Mouse (Mus musculus): Measurements from ENCODE around the gene Vps13d.

Gene Vps13d

GRCm38 (mm10) chr4:145013760-145014631 is 180.8 kb downstream of the Vps13d start:
- Histone ChIP-seq H3K36me3 (ENCODE audit: control insufficient read depth, insufficient read depth, low read length, poor library complexity, severe bottlenecking) (peaks cover 3% of the 10 kb centered on the region), H3K27me3 (ENCODE audit: control insufficient read depth, insufficient read depth, low read length, poor library complexity, severe bottlenecking) (no peaks in the 10 kb centered on the region)
- DNase-seq (ENCODE audit: low read depth, low spot score): no peak

GRCm38 (mm10) chr4:145013187-145013586 is 181.6 kb downstream of the Vps13d start:
- Histone ChIP-seq H3K27me3 (ENCODE audit: control insufficient read depth, insufficient read depth, low read length, poor library complexity, severe bottlenecking) (no peaks in the 10 kb centered on the region), H3K36me3 (ENCODE audit: control insufficient read depth, insufficient read depth, low read length, poor library complexity, severe bottlenecking) (peaks cover 3% of the 10 kb centered on the region)
- DNase-seq (ENCODE audit: low read depth, low spot score): no peak

- no peak for DNase-seq (ENCODE audit: low read depth, low spot score)
- H3K27me3 ChIP-seq (ENCODE audit: control insufficient read depth, insufficient read depth, low read length, poor library complexity, severe bottlenecking): no peaks in the 10 kb centered on the region
- H3K36me3 ChIP-seq (ENCODE audit: control insufficient read depth, insufficient read depth, low read length, poor library complexity, severe bottlenecking): peaks cover 3% of the 10 kb centered on the region
Measured at GRCm38 (mm10) chr4:145011156-145011555, 183.6 kb downstream of the Vps13d start.

DNA sequence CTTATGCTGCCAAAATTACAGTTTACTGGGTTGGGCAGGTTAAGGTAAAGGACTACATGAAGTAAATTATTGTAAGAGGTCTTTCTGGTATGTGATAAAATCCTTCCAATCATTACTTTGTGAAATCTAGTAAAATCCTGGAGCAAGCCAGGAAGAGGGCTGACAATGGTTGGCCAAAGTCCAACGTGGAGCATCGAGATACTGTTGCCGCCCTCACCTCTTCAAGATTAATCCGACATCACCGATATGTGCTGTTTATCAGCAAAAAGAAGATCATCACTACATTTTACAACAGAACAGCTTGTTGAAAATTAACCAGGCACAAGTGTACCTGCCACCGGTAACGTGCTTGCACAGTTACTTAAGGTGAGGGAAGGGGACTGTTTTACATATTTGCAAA is 184.9 kb downstream of the Vps13d start:
- no peaks in the 10 kb centered on the region for H3K27me3 ChIP-seq (ENCODE audit: control insufficient read depth, insufficient read depth, low read length, poor library complexity, severe bottlenecking)
- DNase-seq (ENCODE audit: low read depth, low spot score): no peak
- H3K36me3 ChIP-seq (ENCODE audit: control insufficient read depth, insufficient read depth, low read length, poor library complexity, severe bottlenecking): peaks cover 3% of the 10 kb centered on the region

DNA sequence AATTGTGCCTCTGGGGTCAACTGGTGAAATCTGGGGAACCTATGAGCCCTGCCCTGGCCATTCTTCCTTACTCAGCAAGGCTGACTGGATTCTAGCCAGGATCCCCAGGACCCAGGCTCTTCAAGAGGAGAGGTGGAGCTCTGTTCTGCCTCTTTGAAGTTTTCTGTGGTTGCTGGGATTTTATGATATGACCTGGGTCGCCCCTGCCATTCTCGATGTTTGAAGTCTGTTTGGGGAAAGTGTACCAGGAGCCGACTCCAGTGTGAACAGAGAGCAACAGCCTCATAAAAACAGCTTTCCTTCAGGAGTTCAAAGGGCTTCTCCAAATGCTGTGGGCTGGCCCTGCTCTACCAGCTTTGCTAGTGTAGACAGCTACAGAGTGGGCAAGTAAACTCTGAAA is 185.4 kb downstream of the Vps13d start:
- H3K36me3 ChIP-seq (ENCODE audit: control insufficient read depth, insufficient read depth, low read length, poor library complexity, severe bottlenecking): peaks cover 3% of the 10 kb centered on the region
- H3K27me3 ChIP-seq (ENCODE audit: control insufficient read depth, insufficient read depth, low read length, poor library complexity, severe bottlenecking): no peaks in the 10 kb centered on the region
- no peak for DNase-seq (ENCODE audit: low read depth, low spot score)

DNA sequence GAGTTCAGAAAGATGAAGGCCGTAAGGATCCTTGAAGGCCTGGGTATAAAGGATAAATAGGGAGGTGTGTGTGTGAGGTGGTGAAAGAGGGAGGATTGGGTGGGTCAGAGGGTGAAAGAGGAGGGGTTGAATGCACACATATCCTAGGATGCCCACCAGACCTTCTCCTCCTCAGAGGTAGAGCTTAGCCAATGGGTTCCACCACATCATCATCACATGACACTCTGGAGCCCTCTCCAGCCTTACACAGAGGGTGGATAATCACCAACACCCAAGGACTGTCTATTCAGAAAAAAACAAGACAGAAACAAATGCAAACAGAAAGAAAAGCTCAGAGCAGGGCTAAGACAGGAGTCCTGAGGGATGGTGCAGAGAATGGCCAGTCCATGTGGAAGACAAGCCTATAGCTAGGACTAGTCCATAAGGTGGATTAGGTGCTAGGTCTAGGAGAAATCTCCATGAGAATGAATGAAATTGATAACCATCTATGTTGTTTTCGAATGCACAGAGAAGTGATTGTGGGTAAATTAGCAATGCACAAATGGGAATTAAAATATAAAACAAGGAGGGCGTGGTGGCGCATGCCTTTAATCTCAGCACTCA is 188.8 kb downstream of the Vps13d start:
- H3K36me3 ChIP-seq (ENCODE audit: control insufficient read depth, insufficient read depth, low read length, poor library complexity, severe bottlenecking): 0 out of 2 replicates have a peak, but pooled peaks cover 3% of the 10 kb centered on the region
- H3K27me3 ChIP-seq (ENCODE audit: control insufficient read depth, insufficient read depth, low read length, poor library complexity, severe bottlenecking): no peaks in the 10 kb centered on the region
- no peak for DNase-seq (ENCODE audit: low read depth, low spot score)

DNA sequence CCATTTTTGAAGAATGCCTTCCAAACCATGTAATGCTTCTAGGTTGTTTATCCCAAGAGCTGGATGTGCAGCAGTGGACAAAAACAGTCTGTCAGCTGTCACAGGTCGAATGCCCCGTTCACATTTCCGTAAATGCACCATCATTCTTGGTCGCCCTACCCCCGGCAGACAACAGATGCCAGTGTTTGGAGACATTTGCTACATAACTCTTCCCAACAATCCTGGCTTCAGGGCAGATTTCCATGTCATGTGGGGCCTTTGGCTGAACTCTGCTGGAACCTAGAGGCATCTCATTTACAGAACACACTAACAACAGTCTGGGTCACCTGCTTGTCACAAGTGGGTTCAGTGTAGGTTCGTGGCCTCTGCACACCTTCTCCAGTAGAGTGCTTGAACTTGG is 190.6 kb downstream of the Vps13d start:
- no peaks in the 10 kb centered on the region for H3K27me3 ChIP-seq (ENCODE audit: control insufficient read depth, insufficient read depth, low read length, poor library complexity, severe bottlenecking)
- 0 out of 2 replicates have a peak, but pooled peaks cover 1% of the 10 kb centered on the region for H3K36me3 ChIP-seq (ENCODE audit: control insufficient read depth, insufficient read depth, low read length, poor library complexity, severe bottlenecking)
- DNase-seq (ENCODE audit: low read depth, low spot score): no peak

- H3K36me3 ChIP-seq (ENCODE audit: control insufficient read depth, insufficient read depth, low read length, poor library complexity, severe bottlenecking): no peaks in the 10 kb centered on the region
- no peak for DNase-seq (ENCODE audit: low read depth, low spot score)
- H3K27me3 ChIP-seq (ENCODE audit: control insufficient read depth, insufficient read depth, low read length, poor library complexity, severe bottlenecking): no peaks in the 10 kb centered on the region
Measured at GRCm38 (mm10) chr4:145002733-145003132, 192.1 kb downstream of the Vps13d start.

DNA sequence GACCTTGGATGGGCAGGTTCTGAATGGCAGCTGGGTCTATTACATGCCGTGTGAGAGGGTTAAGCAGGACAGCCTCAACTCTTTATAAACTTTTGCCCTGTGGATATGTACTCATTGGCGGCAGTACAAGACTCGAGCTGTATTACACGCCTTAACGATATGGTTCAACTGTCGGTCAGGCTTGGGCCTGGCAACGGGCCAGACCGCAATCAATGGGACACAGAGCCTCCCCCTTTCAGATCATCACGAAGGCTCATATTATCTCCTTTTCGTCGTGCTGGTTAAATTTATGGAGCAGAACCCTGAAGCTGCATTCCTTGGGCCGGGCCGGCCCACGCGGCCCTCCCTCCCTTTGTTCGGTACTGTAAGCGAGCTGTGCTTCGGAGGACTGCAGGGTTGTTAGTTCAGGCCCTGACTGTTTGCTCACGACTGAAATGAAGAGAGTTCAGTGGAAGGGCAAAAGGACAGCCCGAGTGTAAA is 194.9 kb downstream of the Vps13d start:
- no peaks in the 10 kb centered on the region for H3K27me3 ChIP-seq (ENCODE audit: control insufficient read depth, insufficient read depth, low read length, poor library complexity, severe bottlenecking)
- no peak for DNase-seq (ENCODE audit: low read depth, low spot score)

GRCm38 (mm10) chr4:144999572-144999880 is 195.3 kb downstream of the Vps13d start:
- no peaks in the 10 kb centered on the region for H3K27me3 ChIP-seq (ENCODE audit: control insufficient read depth, insufficient read depth, low read length, poor library complexity, severe bottlenecking)
- H3K36me3 ChIP-seq (ENCODE audit: control insufficient read depth, insufficient read depth, low read length, poor library complexity, severe bottlenecking): no peaks in the 10 kb centered on the region
- DNase-seq (ENCODE audit: low read depth, low spot score): no peak

More for the DNA sequence above, 194.9 kb downstream of the Vps13d start:
- H3K36me3 ChIP-seq (ENCODE audit: control insufficient read depth, insufficient read depth, low read length, poor library complexity, severe bottlenecking): no peaks in the 10 kb centered on the region

DNA sequence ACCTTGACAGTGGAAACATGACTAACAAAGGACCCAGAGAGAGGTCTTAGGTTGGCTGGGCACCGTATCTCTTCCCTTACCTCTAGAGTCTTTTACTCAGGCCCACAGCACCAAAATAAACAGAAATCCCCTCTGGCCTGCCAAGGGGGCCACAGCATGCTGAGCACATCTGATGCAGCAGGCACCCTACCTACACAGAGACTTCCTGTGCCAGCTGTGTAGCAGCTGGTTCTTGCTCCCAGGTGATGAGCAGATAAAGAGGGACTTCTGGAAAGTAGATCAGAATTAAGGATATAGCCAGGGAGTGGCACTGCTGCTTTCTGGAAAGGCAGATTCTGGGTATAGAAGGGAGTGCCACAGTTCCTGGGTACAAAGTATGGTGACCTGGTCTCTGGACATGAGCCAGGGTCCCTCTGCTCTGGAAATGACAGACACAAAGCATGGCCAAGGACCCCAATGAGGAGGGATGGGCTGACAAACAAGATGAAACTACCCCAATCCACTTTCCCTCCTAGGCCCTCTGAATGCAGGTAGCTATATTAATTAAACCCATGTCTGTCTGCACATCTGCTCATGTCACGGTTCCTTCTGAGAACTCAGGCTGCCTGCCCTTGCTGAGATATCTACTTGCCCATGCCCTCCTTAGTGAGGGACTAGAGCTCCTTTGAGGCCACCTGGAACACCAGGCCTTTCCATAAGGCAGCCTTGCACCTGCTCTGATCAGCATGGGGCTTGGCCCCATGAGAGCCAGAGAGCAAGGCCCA is 195.8 kb downstream of the Vps13d start:
- Histone ChIP-seq H3K27me3 (ENCODE audit: control insufficient read depth, insufficient read depth, low read length, poor library complexity, severe bottlenecking) (no peaks in the 10 kb centered on the region), H3K36me3 (ENCODE audit: control insufficient read depth, insufficient read depth, low read length, poor library complexity, severe bottlenecking) (no peaks in the 10 kb centered on the region)
- no peak for DNase-seq (ENCODE audit: low read depth, low spot score)

DNA sequence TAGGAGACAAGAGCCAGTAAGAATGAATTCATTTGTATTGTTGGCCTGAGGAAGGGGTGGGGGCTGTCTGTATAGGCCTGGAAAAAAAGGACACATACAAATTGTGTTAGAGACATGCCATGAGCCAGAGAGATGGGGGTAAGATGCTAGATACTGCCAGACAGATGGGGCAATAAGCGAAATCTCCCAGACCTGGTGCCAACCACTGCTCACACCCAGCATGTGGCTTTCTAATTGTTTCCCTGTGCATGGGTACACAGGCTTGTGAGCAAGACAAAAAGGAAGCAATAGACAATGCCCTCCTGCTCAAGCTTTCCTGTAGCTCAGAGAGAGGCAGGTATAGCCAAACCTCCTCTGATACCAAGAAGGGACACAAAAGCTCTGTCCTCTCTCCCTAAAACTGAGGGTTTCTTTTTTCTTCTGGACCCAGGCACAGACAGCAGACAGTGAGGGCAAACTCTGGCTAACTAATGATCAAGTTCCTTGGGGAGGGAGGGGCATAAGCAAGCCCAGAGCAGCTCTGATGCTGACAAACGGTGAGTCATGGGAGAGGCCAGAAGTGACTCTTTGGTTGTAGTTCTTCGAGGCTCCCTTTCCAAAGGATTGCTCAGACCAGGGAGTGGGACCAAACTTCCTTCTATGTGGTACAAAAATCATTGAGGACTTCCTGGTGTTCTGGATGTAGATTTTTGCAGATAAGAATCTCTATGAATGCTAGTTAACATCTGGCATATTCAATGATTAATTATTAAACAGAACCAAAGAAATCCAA is 196.7 kb downstream of the Vps13d start:
- no peak for DNase-seq (ENCODE audit: low read depth, low spot score)
- H3K36me3 ChIP-seq (ENCODE audit: control insufficient read depth, insufficient read depth, low read length, poor library complexity, severe bottlenecking): no peaks in the 10 kb centered on the region
- no peaks in the 10 kb centered on the region for H3K27me3 ChIP-seq (ENCODE audit: control insufficient read depth, insufficient read depth, low read length, poor library complexity, severe bottlenecking)

DNA sequence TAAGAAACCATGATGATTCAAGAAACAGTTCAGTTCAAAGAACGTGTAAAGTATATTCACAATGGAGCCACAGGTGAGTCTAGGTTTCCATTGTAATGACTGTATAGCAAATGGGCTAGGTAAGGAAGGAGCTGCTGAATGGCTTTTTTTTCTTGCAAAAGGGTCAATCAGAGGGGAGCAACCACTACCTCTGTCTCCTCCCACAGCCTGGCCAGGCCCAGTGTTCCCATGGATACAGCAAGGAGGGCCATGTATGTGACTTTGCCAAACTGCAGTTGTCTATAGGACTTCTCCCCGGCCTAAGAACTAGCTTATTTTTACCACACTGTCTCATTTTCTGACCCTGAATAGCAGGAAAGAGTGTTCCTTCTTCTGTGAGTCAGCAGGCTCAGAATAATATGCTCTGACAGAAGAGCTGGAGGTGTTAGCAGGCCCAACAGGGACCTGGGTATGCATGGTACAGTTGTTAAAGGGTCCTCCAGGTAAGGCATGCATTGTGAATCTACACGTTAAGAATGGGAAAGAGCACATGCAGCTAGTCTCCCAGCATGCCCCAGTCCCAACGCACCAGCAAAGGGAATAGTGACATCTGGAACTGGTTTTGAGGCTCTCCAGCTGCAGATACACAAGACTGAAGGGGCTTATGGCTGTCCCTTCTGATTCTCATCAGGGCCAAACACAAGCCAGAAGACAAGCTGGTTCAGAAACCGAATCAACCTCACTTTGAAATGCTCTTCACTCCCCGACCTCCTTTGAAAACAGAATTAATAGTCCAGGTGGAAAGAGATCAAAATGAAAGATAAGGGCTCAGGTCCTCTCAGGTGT is 197.6 kb downstream of the Vps13d start:
- H3K27me3 ChIP-seq (ENCODE audit: control insufficient read depth, insufficient read depth, low read length, poor library complexity, severe bottlenecking): no peaks in the 10 kb centered on the region
- DNase-seq (ENCODE audit: low read depth, low spot score): no peak
- no peaks in the 10 kb centered on the region for H3K36me3 ChIP-seq (ENCODE audit: control insufficient read depth, insufficient read depth, low read length, poor library complexity, severe bottlenecking)

GRCm38 (mm10) chr4:144995826-144996225 is 199.0 kb downstream of the Vps13d start:
- DNase-seq (ENCODE audit: low read depth, low spot score): no peak
- Histone ChIP-seq H3K27me3 (ENCODE audit: control insufficient read depth, insufficient read depth, low read length, poor library complexity, severe bottlenecking) (no peaks in the 10 kb centered on the region), H3K36me3 (ENCODE audit: control insufficient read depth, insufficient read depth, low read length, poor library complexity, severe bottlenecking) (no peaks in the 10 kb centered on the region)

Measured in splenic B cell, adult 2 months (primary cell).